Mouse (Mus musculus) thymus, adult 2 months (tissue): ENCODE results near the gene Rpl22. TPM values are rescaled to one million over a fixed set of nuclear protein-coding genes. Genes with fewer than 3 reads are reported as not detected.

Experiments used
- DNase-seq: peaks from one replicate; pipeline ENCODE4 v3.0.0; 2021
- H3K27ac ChIP-seq: fragments of 200-500 bp; 2 replicates; pipeline ENCODE4 v1.5.1; 2012; ENCODE audit warnings: low read length, control low read depth; ENCODE audit not compliant: control insufficient read depth, insufficient read depth
- H3K27me3 ChIP-seq: fragments of 200-500 bp; 2 replicates; pipeline ENCODE4 v1.6.1; 2012; ENCODE audit warnings: mild to moderate bottlenecking, low read length, moderate library complexity, mixed read lengths; ENCODE audit not compliant: control insufficient read depth, insufficient read depth
- H3K36me3 ChIP-seq: fragments of 200-500 bp; 2 replicates; pipeline ENCODE4 v1.6.1; 2012; ENCODE audit warnings: mild to moderate bottlenecking, low read length, moderate library complexity; ENCODE audit not compliant: control insufficient read depth, insufficient read depth
- H3K4me1 ChIP-seq: fragments of 200-500 bp; replicated peaks from 2 replicates; pipeline ENCODE4 v1.6.1; 2012; ENCODE audit warnings: low read length; ENCODE audit not compliant: control insufficient read depth, insufficient read depth
- H3K4me3 ChIP-seq: fragments of 200-500 bp; 2 replicates; pipeline ENCODE4 v1.5.1; 2012; ENCODE audit warnings: mild to moderate bottlenecking, low read length, control low read depth, moderate library complexity; ENCODE audit not compliant: control insufficient read depth, insufficient read depth
- CTCF ChIP-seq: fragments of 200-500 bp; IDR thresholded peaks from 2 replicates; pipeline ENCODE4 v1.5.1; 2012; ENCODE audit warnings: mild to moderate bottlenecking, control low read depth, low read length, moderate library complexity, borderline replicate concordance; ENCODE audit not compliant: control insufficient read depth, poor library complexity, insufficient read depth; ENCODE audit errors: extremely low read depth
- POLR2A ChIP-seq: fragments of 200-500 bp; IDR thresholded peaks from 2 replicates; pipeline ENCODE4 v1.6.1; 2012; ENCODE audit warnings: mild to moderate bottlenecking, low read length, control low read depth, moderate library complexity; ENCODE audit not compliant: control insufficient read depth, poor library complexity, insufficient read depth; ENCODE audit errors: extremely low read depth
- WGBS: fragments of 180-500 bp; shearing (Covaris S2); methylation state at CpG from one replicate; pipeline ENCODE4 v1.1.7; 2018; 5-methylcytosine and 5-hydroxymethylcytosine counted together
- polyA plus RNA-seq: library from polyadenylated mRNA; depleted of rRNA; stranded (reverse); fragments of >200 nt; gene quantifications from 2 replicates; pipeline ENCODE4 v1.2.3, GENCODE M21; 2012

The Rpl22 gene
- polyA plus RNA-seq, 1 experiment, result 60.3 TPM

DNA sequence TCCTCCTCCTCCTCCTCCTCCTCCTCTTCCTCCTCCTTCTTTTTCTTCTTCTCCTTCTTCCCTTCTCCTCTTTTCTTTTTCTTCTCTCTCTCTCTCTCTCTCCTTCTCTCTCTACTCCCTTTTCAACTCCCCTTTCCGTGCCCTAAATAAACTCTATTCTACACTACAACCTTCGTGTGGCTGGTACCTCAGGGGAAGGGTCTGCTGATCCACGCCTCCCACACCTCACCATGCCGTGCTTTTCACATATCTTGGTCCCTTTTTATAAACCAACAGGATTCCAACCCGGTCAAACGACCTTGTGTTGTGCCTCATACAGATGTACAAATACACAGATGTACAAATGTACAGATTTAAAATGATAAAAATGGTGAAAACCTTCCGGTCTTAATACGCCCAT lies 29.2 kb upstream of the Rpl22 start:
- peak overlapping the region; percentile 87 for H3K27ac ChIP-seq
- H3K4me1 ChIP-seq, result peaks cover 19% of the 10 kb centered on the region

DNA sequence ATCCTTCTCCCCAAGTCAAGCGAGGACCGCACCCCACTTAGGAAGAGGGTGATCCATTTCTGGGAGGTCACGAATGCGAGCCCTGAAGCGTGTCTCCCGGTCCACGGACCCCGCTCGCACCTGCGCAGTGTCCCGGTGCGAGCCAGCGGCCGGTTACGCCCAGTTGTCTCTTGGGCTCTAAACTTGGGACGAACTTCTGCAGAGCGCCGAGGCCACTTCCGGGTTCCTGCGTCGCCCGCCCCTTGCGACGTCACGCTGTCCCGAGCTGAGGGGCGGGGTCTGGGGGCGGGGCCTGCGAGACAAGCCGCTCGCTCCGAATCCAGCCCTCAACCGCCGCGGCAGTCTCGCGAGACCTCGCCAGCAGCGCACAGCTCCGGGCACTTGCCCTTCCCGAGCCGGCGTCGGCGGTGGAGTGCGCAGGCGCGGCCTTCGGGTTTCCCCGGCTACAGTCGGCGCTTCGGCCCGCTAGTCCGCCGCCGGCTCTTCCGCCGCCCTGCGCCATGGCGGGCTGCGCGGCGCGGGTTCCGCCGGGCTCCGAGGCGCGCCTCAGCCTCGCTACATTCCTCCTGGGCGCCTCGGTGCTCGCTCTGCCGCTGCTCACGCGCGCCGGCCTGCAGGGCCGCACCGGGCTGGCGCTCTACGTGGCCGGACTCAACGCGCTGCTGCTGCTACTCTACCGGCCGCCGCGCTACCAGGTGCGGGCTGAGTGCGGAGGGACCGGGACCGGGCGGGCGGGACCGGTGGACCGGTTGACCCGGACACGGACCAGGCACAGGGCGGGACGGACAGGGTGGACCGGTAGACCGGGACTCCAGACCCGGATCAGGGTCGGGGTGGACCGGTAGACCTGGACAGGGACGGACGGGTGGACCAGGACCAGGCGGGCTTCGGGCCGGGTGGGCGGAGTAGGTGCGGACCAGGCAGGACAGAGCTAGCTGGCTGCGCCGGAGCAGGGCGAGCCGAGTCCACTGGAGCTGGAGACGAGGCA lies 28.4 kb upstream of the Rpl22 start, which contains the start of gene Icmt:
Gene Icmt, plus strand, starts transcription at position 354 of the 988 bp plus-strand sequence.
- Histone ChIP-seq H3K4me1 (peaks cover 19% of the 10 kb centered on the region), H3K36me3 (peaks cover 5% of the 10 kb centered on the region; the same call in 1 of the 2 replicates), H3K4me3 (peak within 1 kb of the TSS; percentile 81), H3K27ac (peak within 1 kb of the TSS; percentile 87), H3K27me3 (no peaks in the 10 kb centered on the region)
- DNase-seq, result peak; percentile 100
- under 1% methylated on average over 119 of the region's 119 CpGs for WGBS
- TF ChIP-seq CTCF (peak; percentile 46; the same call in 1 of the 2 replicates), POLR2A (peak; percentile 88)

More for the DNA sequence above, 29.2 kb upstream of the Rpl22 start:
- WGBS, result 5% methylated on average over 8 of the region's 8 CpGs
- Histone ChIP-seq H3K4me3 (peak overlapping the region; percentile 80), H3K27me3 (no peaks in the 10 kb centered on the region), H3K36me3 (peaks cover 5% of the 10 kb centered on the region; the same call in 1 of the 2 replicates)
- no peak for DNase-seq
- TF ChIP-seq CTCF, result no peak
- TF ChIP-seq POLR2A, result no peak

DNA sequence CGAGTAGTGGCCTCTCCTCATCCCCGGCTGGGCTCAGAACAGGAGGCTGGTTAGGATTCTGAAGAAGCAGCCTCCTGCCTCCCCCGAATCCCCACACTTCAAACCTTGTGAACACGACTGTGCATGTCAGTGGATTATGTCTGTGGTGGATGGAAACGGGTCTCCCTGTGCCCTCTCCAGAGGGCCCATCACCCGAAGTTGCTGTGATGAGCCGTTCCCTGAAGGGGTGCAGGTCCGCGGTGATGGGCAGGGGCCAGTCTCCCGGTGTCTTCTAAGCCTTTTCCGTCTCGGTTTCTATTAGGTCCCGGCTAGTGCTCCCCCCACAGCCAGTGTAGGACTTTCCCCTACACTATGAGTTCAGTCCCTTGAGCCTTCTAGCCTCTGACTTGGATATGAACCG lies 26.7 kb upstream of the Rpl22 start:
- WGBS, result 94% methylated on average over 14 of the region's 14 CpGs
- H3K4me3 ChIP-seq, result no peak overlapping the region
- no peak for TF ChIP-seq CTCF
- TF ChIP-seq POLR2A, result no peak
- H3K4me1 ChIP-seq, result peaks cover 19% of the 10 kb centered on the region
- H3K36me3 ChIP-seq, result peaks cover 16% of the 10 kb centered on the region; the same call in 1 of the 2 replicates
- no peak overlapping the region for H3K27ac ChIP-seq
- no peak for DNase-seq
- no peaks in the 10 kb centered on the region for H3K27me3 ChIP-seq

DNA sequence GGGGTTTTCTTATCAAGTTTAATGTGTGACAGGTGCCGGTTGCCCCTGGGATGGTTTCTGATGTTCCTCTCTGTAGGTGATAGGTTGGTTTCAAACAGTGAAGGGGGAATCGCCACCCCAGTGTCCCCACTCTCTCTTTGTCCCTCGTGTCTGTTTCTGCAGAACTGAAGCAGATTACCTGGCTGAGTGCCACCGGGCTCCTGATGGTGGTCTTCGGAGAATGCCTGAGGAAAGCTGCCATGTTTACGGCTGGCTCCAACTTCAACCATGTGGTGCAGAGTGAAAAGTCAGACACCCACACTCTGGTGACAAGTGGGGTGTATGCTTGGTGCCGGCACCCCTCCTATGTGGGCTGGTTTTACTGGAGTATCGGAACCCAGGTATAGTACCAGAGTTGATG lies 25.2 kb upstream of the Rpl22 start:
- DNase-seq, result no peak
- no peaks in the 10 kb centered on the region for H3K27me3 ChIP-seq
- TF ChIP-seq CTCF (no peak), POLR2A (no peak)
- H3K27ac ChIP-seq, result no peak overlapping the region
- no peak overlapping the region for H3K4me3 ChIP-seq
- WGBS, result 97% methylated on average over 8 of the region's 8 CpGs
- peaks cover 16% of the 10 kb centered on the region; the same call in 1 of the 2 replicates for H3K36me3 ChIP-seq
- H3K4me1 ChIP-seq, result peaks cover 17% of the 10 kb centered on the region

DNA sequence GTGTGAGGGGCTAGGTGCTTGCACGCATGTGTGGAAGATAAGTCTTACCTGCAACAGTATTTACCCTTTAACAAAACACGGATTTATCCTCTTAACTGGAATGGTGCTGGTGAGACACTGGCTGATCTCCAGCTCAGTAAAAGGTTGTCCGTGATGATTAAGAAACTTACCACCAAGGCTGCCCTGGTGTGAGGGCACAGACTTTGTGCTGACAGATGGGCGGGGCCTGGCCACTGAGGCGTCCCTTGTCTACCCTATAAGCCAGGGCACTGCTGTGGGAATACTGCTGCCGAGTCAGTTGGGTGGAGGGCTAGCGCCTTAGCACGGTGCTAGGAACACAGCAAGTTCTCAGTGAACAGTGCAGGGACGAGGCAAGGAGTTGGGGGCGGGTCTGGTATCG lies 23.5 kb upstream of the Rpl22 start:
- WGBS, result 98% methylated on average over 11 of the region's 11 CpGs
- TF ChIP-seq POLR2A, result no peak
- TF ChIP-seq CTCF, result no peak
- H3K4me1 ChIP-seq, result peaks cover 10% of the 10 kb centered on the region
- DNase-seq, result no peak
- no peak overlapping the region for H3K27ac ChIP-seq
- no peaks in the 10 kb centered on the region for H3K27me3 ChIP-seq
- peaks cover 16% of the 10 kb centered on the region; the same call in 1 of the 2 replicates for H3K36me3 ChIP-seq
- H3K4me3 ChIP-seq, result no peak overlapping the region

DNA sequence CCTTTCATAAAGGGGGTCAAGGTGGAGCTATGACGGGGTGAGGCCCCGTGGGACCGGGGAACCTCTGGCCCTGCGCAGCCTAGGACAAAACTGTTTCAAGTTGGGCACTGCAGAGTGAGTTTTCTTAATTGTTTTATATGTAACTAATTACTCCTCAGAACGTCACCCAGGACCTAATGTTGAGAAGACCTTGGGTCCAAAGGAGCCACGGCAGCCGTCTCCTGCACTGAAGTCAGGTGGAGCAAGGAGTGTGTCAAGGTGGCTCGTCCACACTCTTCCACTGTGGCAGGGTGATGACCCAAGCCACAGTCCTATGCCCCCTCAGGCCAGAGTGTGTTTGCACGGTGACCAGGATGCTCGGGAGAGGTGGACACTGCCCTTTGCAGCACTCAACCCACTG lies 22.4 kb upstream of the Rpl22 start:
- H3K27me3 ChIP-seq, result no peaks in the 10 kb centered on the region
- peaks cover 16% of the 10 kb centered on the region; the same call in 1 of the 2 replicates for H3K36me3 ChIP-seq
- no peak overlapping the region for H3K4me3 ChIP-seq
- DNase-seq, result no peak
- TF ChIP-seq CTCF (no peak), POLR2A (no peak)
- 98% methylated on average over 10 of the region's 10 CpGs for WGBS
- H3K4me1 ChIP-seq, result peaks cover 4% of the 10 kb centered on the region
- no peak overlapping the region for H3K27ac ChIP-seq
